Mouse (Mus musculus): ENCODE measurements around the gene Zfp618.
A peak's percentile ranks its signal among the peaks of the same experiment; 100 is the strongest.

The Zfp618 gene

GRCm38 (mm10) chr4:63066796-63067195 lies 101.4 kb downstream of the Zfp618 start:
- no peak for DNase-seq (ENCODE audit: low spot score in 2 of 2)

- no peak for DNase-seq (ENCODE audit: low spot score in 2 of 2)
Measured at GRCm38 (mm10) chr4:63067822-63068221, 102.4 kb downstream of the Zfp618 start.

GRCm38 (mm10) chr4:63068499-63069175 lies 103.3 kb downstream of the Zfp618 start:
- peak; percentile 31 to 69 for DNase-seq (ENCODE audit: low spot score in 2 of 2)

DNA sequence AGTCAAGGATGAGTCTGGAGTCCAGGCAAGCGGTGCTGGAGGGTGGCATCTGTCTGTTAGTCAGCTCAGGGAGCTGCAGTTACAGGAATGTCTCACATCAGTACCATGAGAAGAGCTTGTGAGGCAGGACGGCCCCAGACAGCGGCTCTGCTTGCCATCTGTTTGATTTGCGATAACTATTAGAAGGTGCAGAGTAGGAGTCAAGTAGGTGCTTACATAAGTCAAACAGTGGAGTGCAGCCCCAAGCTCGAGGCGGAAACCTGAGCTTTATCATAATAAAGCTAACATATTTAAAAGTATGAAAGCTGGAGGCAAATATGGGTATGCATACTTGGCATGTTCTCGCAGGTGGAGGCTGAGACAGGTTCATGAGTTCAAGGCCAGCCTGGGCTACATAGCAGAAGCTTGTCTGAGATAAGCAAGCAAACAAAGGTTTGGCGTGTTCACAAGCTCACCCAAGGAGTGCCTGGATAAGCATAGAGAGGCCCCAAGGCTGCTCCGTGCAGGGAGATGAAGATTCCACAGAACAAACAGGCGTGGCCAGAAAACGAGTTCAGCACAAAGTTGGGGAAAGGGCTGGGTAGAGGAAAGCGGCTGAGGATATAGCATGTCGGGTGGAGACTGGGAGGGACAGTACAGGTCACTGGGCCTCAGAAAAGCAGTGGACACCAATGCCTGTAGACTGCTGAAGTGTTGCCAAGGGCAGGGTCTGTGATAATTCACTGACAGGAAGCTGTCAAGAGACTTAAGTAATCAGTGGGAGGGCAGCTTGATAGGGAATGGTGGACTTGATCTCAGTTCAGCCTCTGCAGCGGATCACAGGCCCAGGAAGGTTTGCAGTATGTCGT lies 106.3 kb downstream of the Zfp618 start:
- DNase-seq (ENCODE audit: low spot score in 2 of 2): no peak

- no peak for DNase-seq (ENCODE audit: low spot score in 2 of 2)
Measured at GRCm38 (mm10) chr4:63073139-63073538, 107.8 kb downstream of the Zfp618 start.

DNA sequence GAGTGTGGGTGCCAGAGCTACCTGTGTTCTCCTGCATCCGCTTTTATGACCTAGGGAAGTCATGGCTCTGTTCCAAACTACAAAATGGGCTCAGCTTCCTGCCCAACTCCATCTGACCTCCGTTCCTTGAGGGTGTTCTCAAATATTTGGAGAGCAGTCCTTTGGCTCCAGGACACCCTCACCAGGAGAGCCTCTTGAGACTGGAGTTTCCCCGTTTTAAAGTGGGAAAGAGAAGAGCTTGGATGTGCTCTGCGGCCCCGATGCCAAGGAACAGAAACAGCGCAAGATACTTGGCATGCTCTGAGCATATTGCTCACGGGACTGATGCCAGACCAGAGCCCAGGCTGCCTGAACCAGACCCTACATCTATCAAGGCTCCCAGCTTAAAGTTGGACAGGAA lies 113.8 kb downstream of the Zfp618 start:
- DNase-seq (ENCODE audit: low spot score in 2 of 2): no peak

GRCm38 (mm10) chr4:63084473-63084889 lies 119.1 kb downstream of the Zfp618 start:
- peak in 1 of 2 experiments; percentile 60 for DNase-seq (ENCODE audit: low spot score in 2 of 2)

DNA sequence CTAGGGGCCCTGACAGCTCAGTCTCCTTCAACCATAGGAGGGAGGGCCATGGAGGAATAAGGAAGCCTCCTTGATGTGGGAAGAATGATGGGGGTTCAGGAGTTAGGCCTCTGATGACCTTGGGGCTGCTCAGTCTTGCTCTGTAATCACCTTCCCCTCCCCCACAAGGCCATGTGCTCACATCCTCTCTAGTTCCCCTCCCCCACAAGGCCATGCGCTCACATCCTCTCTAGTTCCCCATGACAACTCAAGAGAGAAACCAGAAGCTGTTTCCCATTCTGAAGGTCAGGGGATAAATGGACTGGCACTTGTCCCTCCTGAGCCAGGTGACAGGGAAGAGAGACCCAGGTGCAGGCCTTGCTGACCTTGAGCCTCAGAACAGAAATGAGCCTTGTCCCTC lies 124.1 kb downstream of the Zfp618 start:
- DNase-seq (ENCODE audit: low spot score in 2 of 2): no peak

- DNase-seq (ENCODE audit: low spot score in 2 of 2): no peak
Measured at GRCm38 (mm10) chr4:63091151-63091550, 125.8 kb downstream of the Zfp618 start.

DNA sequence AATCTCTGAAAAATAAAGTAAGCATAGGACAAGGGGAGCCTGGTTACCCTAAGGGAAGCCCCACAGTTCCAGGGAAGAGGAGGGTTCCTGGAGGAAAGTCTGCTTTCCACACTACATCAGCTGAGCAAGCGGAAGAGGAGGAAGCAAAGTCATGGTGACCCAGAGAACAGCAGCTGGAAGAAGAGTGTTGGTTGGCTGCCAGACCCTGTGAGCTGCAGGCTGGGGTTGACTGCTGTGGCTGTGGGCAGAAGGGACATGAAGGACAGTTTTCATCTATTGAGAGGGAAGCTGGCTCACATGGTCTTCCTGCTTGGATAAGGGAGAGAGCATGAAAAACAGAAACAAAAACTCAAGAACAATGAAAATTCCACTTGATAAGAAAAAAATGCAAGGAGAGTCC lies 132.2 kb downstream of the Zfp618 start:
- no peak for DNase-seq (ENCODE audit: low spot score in 2 of 2)

GRCm38 (mm10) chr4:63100478-63100877 lies 135.1 kb downstream of the Zfp618 start:
- no peak for DNase-seq (ENCODE audit: low spot score in 2 of 2)

GRCm38 (mm10) chr4:63102025-63102424 lies 136.7 kb downstream of the Zfp618 start:
- DNase-seq (ENCODE audit: low spot score in 2 of 2): no peak

DNA sequence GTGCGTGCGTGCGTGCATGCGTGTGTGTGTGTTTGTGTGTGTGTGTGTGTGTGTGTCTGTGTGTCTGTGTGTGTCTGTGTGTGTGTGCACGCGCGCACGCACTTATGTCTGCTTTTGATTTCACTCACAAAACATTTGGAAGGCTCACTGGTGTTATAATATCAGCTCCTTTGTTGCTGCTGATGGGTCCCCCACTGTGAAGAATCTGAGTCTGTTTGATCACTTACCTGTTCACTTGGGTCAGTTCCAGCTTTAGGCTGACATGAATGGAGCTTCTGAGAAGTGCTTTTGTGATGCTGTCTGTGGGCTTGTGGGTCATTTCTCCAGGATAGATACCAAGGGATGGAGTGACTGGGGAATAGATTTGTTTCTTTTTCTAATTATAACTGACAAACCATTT lies 140.3 kb downstream of the Zfp618 start:
- DNase-seq (ENCODE audit: low spot score in 2 of 2): no peak

DNA sequence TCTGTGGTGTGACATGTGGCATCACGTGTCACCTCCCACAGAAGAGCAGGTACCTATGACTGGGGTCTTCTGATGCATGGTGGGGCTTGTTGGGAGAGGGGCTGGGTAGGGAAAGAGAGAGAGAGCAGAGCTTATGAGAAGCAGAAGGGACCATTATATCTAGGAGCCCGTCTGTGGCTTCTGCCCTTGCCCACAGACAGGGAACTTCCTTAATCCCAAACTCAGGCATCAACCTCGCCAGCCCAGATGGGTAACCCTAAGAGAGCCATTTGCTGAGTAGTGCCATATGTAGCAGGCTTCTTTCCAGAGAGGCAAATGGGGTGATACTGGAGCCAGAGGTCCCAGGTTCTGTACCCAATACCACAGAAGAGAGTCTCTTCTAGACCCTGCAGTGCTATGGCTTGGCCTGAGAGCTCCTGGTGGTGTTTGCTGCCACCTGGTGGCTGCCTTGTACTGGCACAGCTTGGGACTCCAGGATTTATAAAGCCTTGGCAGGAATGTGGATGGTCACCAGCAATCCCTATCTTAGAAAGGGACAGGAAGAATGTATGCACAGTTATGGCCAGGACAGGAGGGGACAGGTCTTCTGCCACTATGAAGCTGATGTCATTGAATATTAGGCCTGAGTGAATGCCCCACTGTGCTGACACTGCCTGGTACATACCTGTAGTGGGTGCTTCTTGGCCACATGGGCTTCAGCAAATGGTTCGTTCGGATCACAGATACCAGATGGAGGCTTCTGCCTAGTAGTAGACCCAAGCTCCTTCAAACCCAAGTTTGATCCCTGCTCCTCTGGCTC lies 153.5 kb downstream of the Zfp618 start:
- peak; percentile 14 to 81 for DNase-seq (ENCODE audit: low spot score in 2 of 2)

- DNase-seq (ENCODE audit: low spot score in 2 of 2): peak in 1 of 2 experiments; percentile 5
Measured at GRCm38 (mm10) chr4:63124861-63125466, 159.6 kb downstream of the Zfp618 start.

DNA sequence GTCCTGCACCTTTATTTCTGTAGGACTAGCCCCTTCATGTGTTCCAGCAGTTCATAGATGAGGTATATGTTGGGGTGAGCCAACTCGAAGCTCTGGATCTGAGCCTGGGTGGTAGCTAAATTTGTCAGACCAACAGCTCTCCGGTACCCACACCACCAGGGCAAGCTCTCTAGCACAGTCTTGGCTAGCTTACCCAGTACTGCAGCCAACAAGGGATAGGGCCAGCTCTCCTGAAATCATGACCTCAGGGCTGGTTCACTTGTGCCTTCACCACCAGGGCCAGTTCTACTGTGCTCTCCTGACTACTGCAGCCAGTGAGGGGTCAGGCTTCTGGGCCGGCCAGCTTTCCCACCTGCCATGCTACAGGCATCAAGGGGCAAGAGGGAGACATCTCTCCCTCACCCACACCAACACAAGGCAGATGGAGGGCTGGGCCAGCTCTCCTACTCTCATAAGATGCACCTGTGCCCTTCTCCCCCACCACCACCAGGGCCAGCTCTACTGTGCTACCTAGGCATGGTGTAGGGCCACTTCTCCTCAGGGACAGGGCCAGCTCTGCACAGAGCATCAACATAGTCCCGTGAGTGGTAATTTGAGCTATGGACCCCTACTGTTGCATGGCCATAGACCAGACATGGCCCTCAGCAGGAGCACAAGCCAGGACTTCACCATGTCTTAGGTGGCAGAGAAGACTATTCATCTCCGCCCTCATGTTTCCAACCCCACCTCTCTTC lies 164.7 kb downstream of the Zfp618 start:
- no peak for DNase-seq (ENCODE audit: low spot score in 2 of 2)

GRCm38 (mm10) chr4:63147268-63147667 lies 181.9 kb downstream of the Zfp618 start:
- no peak for DNase-seq (ENCODE audit: low spot score in 2 of 2)

- DNase-seq (ENCODE audit: low spot score in 2 of 2): no peak
Measured at GRCm38 (mm10) chr4:63151127-63151526, 185.8 kb downstream of the Zfp618 start.

DNA sequence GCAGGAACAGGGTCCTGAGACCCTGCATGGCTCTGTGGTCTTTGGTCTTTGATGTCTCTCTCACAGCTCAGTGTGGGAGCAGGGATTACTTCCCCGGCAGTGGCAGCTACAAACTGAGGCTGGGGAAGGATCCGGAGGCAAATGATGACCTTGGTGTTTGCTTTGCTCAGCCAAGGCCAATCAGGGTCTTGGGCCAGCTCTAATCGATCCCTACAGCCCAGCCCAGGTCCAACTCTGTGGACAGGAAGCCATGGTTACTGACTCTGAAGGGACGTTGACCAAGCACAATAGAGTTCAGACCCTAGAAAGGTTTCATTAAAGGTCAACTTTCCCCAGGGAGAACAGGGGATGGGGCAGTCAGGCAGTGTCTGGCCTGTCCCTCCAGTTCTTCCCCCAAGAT lies 188.7 kb downstream of the Zfp618 start:
- no peak for DNase-seq (ENCODE audit: low spot score in 2 of 2)

- no peak for DNase-seq (ENCODE audit: low spot score in 2 of 2)
Measured at GRCm38 (mm10) chr4:63154699-63155098, 189.3 kb downstream of the Zfp618 start, which contains the start of gene Ambp. TSS of gene Ambp (minus strand) at chr4:63154799.

- no peak for DNase-seq (ENCODE audit: low spot score in 2 of 2)
Measured at GRCm38 (mm10) chr4:63155596-63155995, 190.2 kb downstream of the Zfp618 start.

All from left cerebral cortex, adult 9 months (tissue).